Mouse (Mus musculus): ENCODE results near the gene Dcaf4. TPM values are rescaled to one million over a fixed set of nuclear protein-coding genes. Genes with fewer than 3 reads are reported as not detected.
A peak's percentile ranks its signal among the peaks of the same experiment; 100 is the strongest.

The Dcaf4 gene
- 21.3 and 23.8 TPM in 2 replicates for polyA plus RNA-seq (2014; fragmentation: Nextera tagmentation; extraction: Ambion mirVana)

DNA sequence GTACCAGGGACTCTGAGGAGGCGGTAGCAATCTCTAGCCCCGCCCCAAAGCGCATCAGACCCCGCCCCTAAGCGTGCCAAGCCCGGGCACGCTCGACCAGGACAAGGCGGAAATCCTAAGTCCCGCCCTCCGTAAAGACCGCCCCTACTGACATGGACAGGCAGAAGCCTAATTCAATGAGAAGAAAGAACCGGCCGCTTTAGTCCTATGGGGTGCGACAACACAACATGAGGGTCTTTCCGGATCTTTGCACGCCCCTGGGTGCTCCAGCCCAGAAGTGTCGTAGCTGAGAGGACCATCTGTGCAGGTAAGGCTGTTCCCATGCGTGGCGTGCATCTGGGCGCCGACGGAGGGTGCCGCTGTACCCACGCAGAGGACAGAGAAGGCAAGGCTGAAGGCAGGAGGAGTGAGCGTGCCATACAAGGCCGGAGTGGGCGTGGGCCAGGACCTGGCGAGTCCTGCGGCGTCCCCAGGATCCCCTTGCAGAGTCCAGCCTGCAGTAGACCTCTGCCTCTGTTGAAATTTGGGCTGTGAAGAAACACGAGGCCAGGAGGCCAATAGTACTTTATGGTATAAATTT, at the start of gene Dcaf4:
Gene Dcaf4, plus strand, starts transcription at position 156 of the 580 bp plus-strand sequence.
- no peaks in the 10 kb centered on the region for H3K9me3 ChIP-seq (ENCODE audit: control insufficient read depth, low read length)
- H3K4me2 ChIP-seq = peak within 1 kb of the TSS; percentile 54
- no peaks in the 10 kb centered on the region for H3K27me3 ChIP-seq (ENCODE audit: control insufficient read depth, insufficient read depth, low read length)
- peak within 1 kb of the TSS; percentile 68 for H3K9ac ChIP-seq (ENCODE audit: low read length)
- no peak within 1 kb of the TSS for H3K27ac ChIP-seq (ENCODE audit: low read depth, low read length)
- DNase-seq (ENCODE audit: low spot score, missing footprints) (peak; percentile 100), ATAC-seq (ENCODE audit: low FRiP score) (peak; percentile 98)
- peak within 1 kb of the TSS; percentile 70 for H3K4me3 ChIP-seq (ENCODE audit: low read depth, low read length)
- no peaks in the 10 kb centered on the region for H3K36me3 ChIP-seq (ENCODE audit: control insufficient read depth, insufficient read depth, low read length)
- peaks cover 4% of the 10 kb centered on the region; the same call in 1 of the 2 replicates for H3K4me1 ChIP-seq (ENCODE audit: control insufficient read depth, insufficient read depth, low read length)
- under 1% methylated on average over 32 of the region's 32 CpGs for WGBS

DNA sequence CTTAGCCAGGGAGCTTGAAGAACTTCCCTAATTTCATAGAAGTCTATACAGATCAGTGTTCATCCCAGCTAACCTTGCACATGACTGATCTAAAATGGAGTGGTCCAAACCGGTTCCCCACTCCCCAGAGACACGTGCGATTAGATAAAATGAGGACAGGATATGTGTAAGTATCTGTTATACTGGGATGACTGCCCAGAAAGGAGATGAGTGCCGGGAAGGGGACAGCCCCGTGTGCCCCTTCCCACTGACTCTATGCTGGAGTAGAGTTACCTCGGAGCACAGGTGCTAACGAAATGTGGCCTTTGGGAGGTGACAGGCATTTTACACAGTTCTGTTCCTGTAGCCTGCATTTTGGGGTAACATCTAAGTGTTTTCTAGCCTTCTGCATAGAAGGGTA, 48.5 kb upstream of the Dcaf4 start:
- Histone ChIP-seq H3K9ac (ENCODE audit: low read length) (no peak overlapping the region), H3K4me2 (no peak overlapping the region), H3K36me3 (ENCODE audit: control insufficient read depth, insufficient read depth, low read length) (no peaks in the 10 kb centered on the region), H3K4me1 (ENCODE audit: control insufficient read depth, insufficient read depth, low read length) (peaks cover 14% of the 10 kb centered on the region), H3K9me3 (ENCODE audit: control insufficient read depth, low read length) (no peaks in the 10 kb centered on the region), H3K4me3 (ENCODE audit: low read depth, low read length) (no peak overlapping the region), H3K27ac (ENCODE audit: low read depth, low read length) (no peak overlapping the region), H3K27me3 (ENCODE audit: control insufficient read depth, insufficient read depth, low read length) (no peaks in the 10 kb centered on the region)
- DNase-seq (ENCODE audit: low spot score, missing footprints) (no peak), ATAC-seq (ENCODE audit: low FRiP score) (no peak)
- WGBS = 91% methylated on average over 7 of the region's 7 CpGs

GRCm38 (mm10) chr12:83473987-83474600, 46.2 kb upstream of the Dcaf4 start:
- 49% methylated on average over 5 of the region's 5 CpGs for WGBS
- no peak overlapping the region for H3K4me3 ChIP-seq (ENCODE audit: low read depth, low read length)
- no peak overlapping the region for H3K27ac ChIP-seq (ENCODE audit: low read depth, low read length)
- H3K9me3 ChIP-seq (ENCODE audit: control insufficient read depth, low read length) = no peaks in the 10 kb centered on the region
- no peak overlapping the region for H3K4me2 ChIP-seq
- H3K27me3 ChIP-seq (ENCODE audit: control insufficient read depth, insufficient read depth, low read length) = no peaks in the 10 kb centered on the region
- no peaks in the 10 kb centered on the region for H3K36me3 ChIP-seq (ENCODE audit: control insufficient read depth, insufficient read depth, low read length)
- H3K4me1 ChIP-seq (ENCODE audit: control insufficient read depth, insufficient read depth, low read length) = peaks cover 10% of the 10 kb centered on the region
- DNase-seq (ENCODE audit: low spot score, missing footprints) = no peak
- H3K9ac ChIP-seq (ENCODE audit: low read length) = no peak overlapping the region
- ATAC-seq (ENCODE audit: low FRiP score) = no peak

DNA sequence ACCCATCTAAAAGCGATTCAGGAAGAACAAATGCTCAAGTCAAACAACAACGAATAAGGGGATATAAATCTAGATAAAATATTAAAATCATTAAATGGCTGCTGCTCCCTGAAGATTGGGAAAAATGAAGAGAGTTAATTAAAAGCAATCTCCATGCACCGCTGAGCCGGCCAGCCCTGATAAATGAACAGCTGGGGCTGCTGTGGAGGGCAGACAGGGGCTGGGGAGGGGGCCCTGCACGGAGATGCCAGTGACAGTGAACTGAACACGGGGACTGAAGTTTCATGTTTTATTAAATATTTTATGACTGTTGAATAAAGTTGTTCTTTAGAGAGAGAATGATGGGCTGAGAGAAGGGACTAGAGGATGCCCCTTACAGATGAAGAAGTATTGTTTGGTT, 44.8 kb upstream of the Dcaf4 start:
- 60% methylated on average over 6 of the region's 6 CpGs for WGBS
- no peaks in the 10 kb centered on the region for H3K27me3 ChIP-seq (ENCODE audit: control insufficient read depth, insufficient read depth, low read length)
- no peak overlapping the region for H3K27ac ChIP-seq (ENCODE audit: low read depth, low read length)
- H3K9me3 ChIP-seq (ENCODE audit: control insufficient read depth, low read length) = no peaks in the 10 kb centered on the region
- no peak overlapping the region for H3K4me3 ChIP-seq (ENCODE audit: low read depth, low read length)
- H3K36me3 ChIP-seq (ENCODE audit: control insufficient read depth, insufficient read depth, low read length) = no peaks in the 10 kb centered on the region
- H3K9ac ChIP-seq (ENCODE audit: low read length) = no peak overlapping the region
- no peak for DNase-seq (ENCODE audit: low spot score, missing footprints)
- ATAC-seq (ENCODE audit: low FRiP score) = no peak
- peaks cover 10% of the 10 kb centered on the region for H3K4me1 ChIP-seq (ENCODE audit: control insufficient read depth, insufficient read depth, low read length)
- no peak overlapping the region for H3K4me2 ChIP-seq

DNA sequence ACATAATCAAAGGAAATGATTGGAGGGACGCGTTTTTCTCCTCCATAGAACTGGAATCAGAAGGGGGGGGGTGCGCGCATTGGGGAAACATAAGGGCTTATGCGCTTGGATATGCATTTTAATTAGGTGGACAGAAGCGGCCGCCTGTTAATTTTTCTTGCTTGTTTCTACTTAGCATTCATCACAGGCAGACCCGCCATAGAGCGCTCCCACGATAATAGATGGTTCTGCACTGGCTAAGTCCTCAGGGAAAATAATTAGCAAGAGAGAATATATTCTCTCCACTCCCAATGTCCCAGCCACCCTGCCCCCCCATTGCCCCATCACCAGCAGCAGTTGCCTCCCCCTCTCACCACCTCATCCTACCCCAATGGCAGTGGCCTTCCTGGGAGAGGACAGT, 44.0 kb upstream of the Dcaf4 start:
- ATAC-seq (ENCODE audit: low FRiP score) = no peak
- no peak overlapping the region for H3K4me3 ChIP-seq (ENCODE audit: low read depth, low read length)
- H3K27me3 ChIP-seq (ENCODE audit: control insufficient read depth, insufficient read depth, low read length) = no peaks in the 10 kb centered on the region
- no peak overlapping the region for H3K9ac ChIP-seq (ENCODE audit: low read length)
- H3K36me3 ChIP-seq (ENCODE audit: control insufficient read depth, insufficient read depth, low read length) = no peaks in the 10 kb centered on the region
- no peaks in the 10 kb centered on the region for H3K9me3 ChIP-seq (ENCODE audit: control insufficient read depth, low read length)
- no peak overlapping the region for H3K4me2 ChIP-seq
- WGBS = 71% methylated on average over 10 of the region's 10 CpGs
- H3K27ac ChIP-seq (ENCODE audit: low read depth, low read length) = no peak overlapping the region
- peaks cover 5% of the 10 kb centered on the region for H3K4me1 ChIP-seq (ENCODE audit: control insufficient read depth, insufficient read depth, low read length)
- no peak for DNase-seq (ENCODE audit: low spot score, missing footprints)

- Histone ChIP-seq H3K4me1 (ENCODE audit: control insufficient read depth, insufficient read depth, low read length) (peaks cover 3% of the 10 kb centered on the region), H3K4me3 (ENCODE audit: low read depth, low read length) (no peak overlapping the region), H3K27ac (ENCODE audit: low read depth, low read length) (no peak overlapping the region), H3K36me3 (ENCODE audit: control insufficient read depth, insufficient read depth, low read length) (no peaks in the 10 kb centered on the region), H3K27me3 (ENCODE audit: control insufficient read depth, insufficient read depth, low read length) (peaks cover under 1% of the 10 kb centered on the region), H3K4me2 (no peak overlapping the region), H3K9ac (ENCODE audit: low read length) (no peak overlapping the region), H3K9me3 (ENCODE audit: control insufficient read depth, low read length) (no peaks in the 10 kb centered on the region)
- DNase-seq (ENCODE audit: low spot score, missing footprints) (no peak), ATAC-seq (ENCODE audit: low FRiP score) (no peak)
- WGBS = 71% methylated on average over 1 of the region's 1 CpGs
Observed at GRCm38 (mm10) chr12:83479140-83479539, 41.1 kb upstream of the Dcaf4 start.

DNA sequence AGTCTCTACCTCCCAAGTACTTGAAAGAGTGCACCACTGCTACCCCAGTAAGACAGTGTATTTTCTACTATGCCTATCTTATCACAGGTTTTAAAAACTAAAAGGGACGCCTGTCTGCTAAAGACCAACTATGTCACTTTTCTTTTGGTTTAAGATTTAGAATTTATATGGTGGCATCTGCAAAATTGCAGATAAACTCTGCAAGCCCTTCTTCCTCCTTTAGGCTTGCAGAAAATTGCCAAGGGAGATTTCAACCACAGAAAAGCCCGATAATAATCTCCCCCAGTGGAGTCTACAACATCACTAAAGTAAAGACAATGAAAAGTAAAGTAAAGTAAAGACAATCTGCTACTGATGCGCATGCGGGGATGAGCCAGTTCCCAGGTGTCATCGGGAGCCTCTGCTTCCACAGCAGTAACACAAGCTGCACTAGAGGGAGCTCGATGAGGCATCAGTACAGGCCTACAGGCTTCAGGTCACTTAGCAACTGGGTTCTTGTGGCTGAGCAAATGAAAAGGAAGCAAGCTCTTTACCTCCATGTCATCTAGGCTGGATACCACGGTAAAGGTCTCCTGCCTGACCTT, 40.4 kb upstream of the Dcaf4 start:
- Histone ChIP-seq H3K27ac (ENCODE audit: low read depth, low read length) (no peak overlapping the region), H3K4me3 (ENCODE audit: low read depth, low read length) (no peak overlapping the region), H3K9me3 (ENCODE audit: control insufficient read depth, low read length) (no peaks in the 10 kb centered on the region), H3K36me3 (ENCODE audit: control insufficient read depth, insufficient read depth, low read length) (no peaks in the 10 kb centered on the region), H3K4me1 (ENCODE audit: control insufficient read depth, insufficient read depth, low read length) (peaks cover 8% of the 10 kb centered on the region), H3K27me3 (ENCODE audit: control insufficient read depth, insufficient read depth, low read length) (peaks cover 6% of the 10 kb centered on the region), H3K9ac (ENCODE audit: low read length) (no peak overlapping the region), H3K4me2 (no peak overlapping the region)
- 76% methylated on average over 7 of the region's 7 CpGs for WGBS
- ATAC-seq (ENCODE audit: low FRiP score) (no peak), DNase-seq (ENCODE audit: low spot score, missing footprints) (no peak)

GRCm38 (mm10) chr12:83481439-83481838, 38.8 kb upstream of the Dcaf4 start:
- Histone ChIP-seq H3K27me3 (ENCODE audit: control insufficient read depth, insufficient read depth, low read length) (peaks cover 8% of the 10 kb centered on the region), H3K4me2 (no peak overlapping the region), H3K9me3 (ENCODE audit: control insufficient read depth, low read length) (no peaks in the 10 kb centered on the region), H3K9ac (ENCODE audit: low read length) (no peak overlapping the region), H3K4me3 (ENCODE audit: low read depth, low read length) (no peak overlapping the region), H3K4me1 (ENCODE audit: control insufficient read depth, insufficient read depth, low read length) (peaks cover 8% of the 10 kb centered on the region), H3K27ac (ENCODE audit: low read depth, low read length) (no peak overlapping the region), H3K36me3 (ENCODE audit: control insufficient read depth, insufficient read depth, low read length) (no peaks in the 10 kb centered on the region)
- 79% methylated on average over 4 of the region's 4 CpGs for WGBS
- DNase-seq (ENCODE audit: low spot score, missing footprints) (no peak), ATAC-seq (ENCODE audit: low FRiP score) (no peak)

GRCm38 (mm10) chr12:83483653-83484052, 36.6 kb upstream of the Dcaf4 start:
- Histone ChIP-seq H3K4me1 (ENCODE audit: control insufficient read depth, insufficient read depth, low read length) (peaks cover 11% of the 10 kb centered on the region), H3K27ac (ENCODE audit: low read depth, low read length) (no peak overlapping the region), H3K4me3 (ENCODE audit: low read depth, low read length) (no peak overlapping the region), H3K4me2 (no peak overlapping the region), H3K27me3 (ENCODE audit: control insufficient read depth, insufficient read depth, low read length) (peaks cover 8% of the 10 kb centered on the region), H3K9ac (ENCODE audit: low read length) (no peak overlapping the region), H3K9me3 (ENCODE audit: control insufficient read depth, low read length) (no peaks in the 10 kb centered on the region), H3K36me3 (ENCODE audit: control insufficient read depth, insufficient read depth, low read length) (no peaks in the 10 kb centered on the region)
- no peak for DNase-seq (ENCODE audit: low spot score, missing footprints)
- 75% methylated on average over 5 of the region's 5 CpGs for WGBS
- ATAC-seq (ENCODE audit: low FRiP score) = no peak
